Mouse (Mus musculus): ENCODE measurements around the gene Cel.

DNA sequence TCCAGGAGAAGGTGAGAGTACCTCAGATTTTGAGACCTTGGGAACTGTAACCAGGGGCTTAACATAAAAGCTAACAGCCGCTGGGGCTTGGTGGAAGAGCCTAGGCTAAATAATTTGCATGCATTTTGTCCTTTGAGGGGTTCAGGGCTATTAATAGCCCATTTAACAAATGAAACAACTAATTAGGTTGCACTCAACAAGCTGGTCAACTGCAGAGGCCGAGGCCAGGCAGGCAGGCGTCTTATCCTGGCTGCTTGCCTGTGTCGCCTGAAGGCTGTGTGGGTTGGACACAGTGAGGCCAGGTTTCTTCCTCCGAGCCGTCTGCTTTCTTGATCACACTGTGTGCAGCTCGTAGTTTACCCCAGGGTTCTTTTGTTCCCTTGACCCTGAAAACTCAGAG is 27.6 kb downstream of the Cel start:
- no peak for TF ChIP-seq CTCF (IDR thresholded peaks at IDR 0.05)
- TF ChIP-seq EP300 (IDR thresholded peaks at IDR 0.05), result no peak
